Mouse (Mus musculus): ENCODE data around the gene Fbxw8. TPM values are rescaled to one million over a fixed set of nuclear protein-coding genes. Genes with fewer than 3 reads are reported as not detected.

Fbxw8 gene
- polyA plus RNA-seq, 1 experiment: 28.3 TPM

GRCm38 (mm10) chr5:118126671-118127070 lies 28.6 kb downstream of the Fbxw8 start:
- Histone ChIP-seq H3K27ac (ENCODE audit: insufficient read depth, low read depth, low read length) (no peak overlapping the region), H3K4me1 (ENCODE audit: control insufficient read depth, insufficient read depth, insufficient read length, low read length) (no peaks in the 10 kb centered on the region), H3K4me3 (ENCODE audit: low read depth, low read length) (no peak overlapping the region), H3K27me3 (ENCODE audit: control insufficient read depth, insufficient read depth, low read length) (no peaks in the 10 kb centered on the region), H3K36me3 (ENCODE audit: control insufficient read depth, insufficient read depth, low read length) (peaks cover 17% of the 10 kb centered on the region; the same call in 1 of the 2 replicates)
- no peak for TF ChIP-seq POLR2A (IDR thresholded peaks at IDR 0.05; ENCODE audit: low read depth, low read length)
- TF ChIP-seq CTCF (IDR thresholded peaks at IDR 0.05; ENCODE audit: extremely low read depth, insufficient read length, insufficient replicate concordance, low read depth, low read length): no peak
- 85% methylated on average over 4 of the region's 4 CpGs for WGBS

DNA sequence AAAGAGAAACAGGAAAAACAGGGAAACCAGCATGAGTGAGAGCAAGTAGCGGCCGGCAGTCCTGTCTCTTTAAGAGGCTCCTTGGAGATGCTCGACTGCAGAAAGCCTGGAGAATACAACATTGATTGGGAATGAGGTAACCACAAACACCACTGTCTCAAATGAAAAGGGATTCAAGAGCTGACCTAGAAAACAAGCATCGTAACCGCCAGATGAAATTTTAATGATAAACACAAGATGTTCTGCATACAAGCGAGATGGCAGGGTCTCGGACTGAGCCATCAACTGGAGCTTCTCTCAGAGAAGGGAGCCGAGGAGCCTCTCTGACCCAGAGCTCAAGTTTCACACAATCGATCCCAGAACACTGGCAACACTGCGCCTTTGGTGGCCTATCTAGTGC lies 32.2 kb downstream of the Fbxw8 start:
- 70% methylated on average over 10 of the region's 10 CpGs for WGBS
- H3K27ac ChIP-seq (ENCODE audit: insufficient read depth, low read depth, low read length): no peak overlapping the region
- no peaks in the 10 kb centered on the region for H3K4me1 ChIP-seq (ENCODE audit: control insufficient read depth, insufficient read depth, insufficient read length, low read length)
- H3K4me3 ChIP-seq (ENCODE audit: low read depth, low read length): no peak overlapping the region
- H3K27me3 ChIP-seq (ENCODE audit: control insufficient read depth, insufficient read depth, low read length): no peaks in the 10 kb centered on the region
- peaks cover 15% of the 10 kb centered on the region; the same call in 1 of the 2 replicates for H3K36me3 ChIP-seq (ENCODE audit: control insufficient read depth, insufficient read depth, low read length)
- TF ChIP-seq POLR2A (IDR thresholded peaks at IDR 0.05; ENCODE audit: low read depth, low read length) (no peak), CTCF (IDR thresholded peaks at IDR 0.05; ENCODE audit: extremely low read depth, insufficient read length, insufficient replicate concordance, low read depth, low read length) (no peak)

GRCm38 (mm10) chr5:118121928-118122327 lies 33.3 kb downstream of the Fbxw8 start:
- Histone ChIP-seq H3K36me3 (ENCODE audit: control insufficient read depth, insufficient read depth, low read length) (peaks cover 8% of the 10 kb centered on the region; the same call in 1 of the 2 replicates), H3K4me3 (ENCODE audit: low read depth, low read length) (no peak overlapping the region), H3K27ac (ENCODE audit: insufficient read depth, low read depth, low read length) (no peak overlapping the region), H3K4me1 (ENCODE audit: control insufficient read depth, insufficient read depth, insufficient read length, low read length) (no peaks in the 10 kb centered on the region), H3K27me3 (ENCODE audit: control insufficient read depth, insufficient read depth, low read length) (no peaks in the 10 kb centered on the region)
- no peak for TF ChIP-seq CTCF (IDR thresholded peaks at IDR 0.05; ENCODE audit: extremely low read depth, insufficient read length, insufficient replicate concordance, low read depth, low read length)
- no peak for TF ChIP-seq POLR2A (IDR thresholded peaks at IDR 0.05; ENCODE audit: low read depth, low read length)
- WGBS: 80% methylated on average over 4 of the region's 4 CpGs

DNA sequence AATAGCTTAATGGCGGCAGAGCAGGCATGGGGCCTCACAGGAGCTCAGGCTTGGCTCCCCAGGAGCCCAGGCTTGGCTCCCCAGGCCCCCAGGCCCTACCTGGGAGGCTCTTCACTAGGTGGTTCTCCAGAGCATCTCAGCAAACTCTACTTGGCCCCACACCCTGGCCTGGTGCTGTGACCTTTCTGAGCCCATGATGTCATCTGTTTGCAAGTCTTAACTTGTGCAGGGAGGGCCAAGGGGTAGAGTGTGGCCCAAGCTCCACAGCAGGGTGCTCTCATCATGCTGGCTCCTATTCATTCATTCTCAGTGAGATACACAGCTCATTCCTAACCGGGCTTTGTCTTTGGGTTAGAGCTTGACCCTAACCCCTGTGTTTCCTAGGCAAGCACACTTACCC lies 34.6 kb downstream of the Fbxw8 start:
- Histone ChIP-seq H3K27me3 (ENCODE audit: control insufficient read depth, insufficient read depth, low read length) (no peaks in the 10 kb centered on the region), H3K4me1 (ENCODE audit: control insufficient read depth, insufficient read depth, insufficient read length, low read length) (no peaks in the 10 kb centered on the region; the same call in 1 of the 2 replicates), H3K36me3 (ENCODE audit: control insufficient read depth, insufficient read depth, low read length) (peaks cover 8% of the 10 kb centered on the region; the same call in 1 of the 2 replicates), H3K27ac (ENCODE audit: insufficient read depth, low read depth, low read length) (no peak overlapping the region), H3K4me3 (ENCODE audit: low read depth, low read length) (no peak overlapping the region)
- no peak for TF ChIP-seq CTCF (IDR thresholded peaks at IDR 0.05; ENCODE audit: extremely low read depth, insufficient read length, insufficient replicate concordance, low read depth, low read length)
- no peak for TF ChIP-seq POLR2A (IDR thresholded peaks at IDR 0.05; ENCODE audit: low read depth, low read length)
- 58% methylated on average over 2 of the region's 2 CpGs for WGBS

GRCm38 (mm10) chr5:118118922-118119321 lies 36.3 kb downstream of the Fbxw8 start:
- Histone ChIP-seq H3K36me3 (ENCODE audit: control insufficient read depth, insufficient read depth, low read length) (peaks cover 4% of the 10 kb centered on the region; the same call in 1 of the 2 replicates), H3K27ac (ENCODE audit: insufficient read depth, low read depth, low read length) (no peak overlapping the region), H3K27me3 (ENCODE audit: control insufficient read depth, insufficient read depth, low read length) (no peaks in the 10 kb centered on the region), H3K4me1 (ENCODE audit: control insufficient read depth, insufficient read depth, insufficient read length, low read length) (no peaks in the 10 kb centered on the region; the same call in 1 of the 2 replicates), H3K4me3 (ENCODE audit: low read depth, low read length) (no peak overlapping the region)
- WGBS: 92% methylated on average over 5 of the region's 5 CpGs
- TF ChIP-seq CTCF (IDR thresholded peaks at IDR 0.05; ENCODE audit: extremely low read depth, insufficient read length, insufficient replicate concordance, low read depth, low read length) (no peak), POLR2A (IDR thresholded peaks at IDR 0.05; ENCODE audit: low read depth, low read length) (no peak)

GRCm38 (mm10) chr5:118118351-118118750 lies 36.9 kb downstream of the Fbxw8 start:
- Histone ChIP-seq H3K4me1 (ENCODE audit: control insufficient read depth, insufficient read depth, insufficient read length, low read length) (no peaks in the 10 kb centered on the region; the same call in 1 of the 2 replicates), H3K27ac (ENCODE audit: insufficient read depth, low read depth, low read length) (no peak overlapping the region), H3K4me3 (ENCODE audit: low read depth, low read length) (no peak overlapping the region), H3K36me3 (ENCODE audit: control insufficient read depth, insufficient read depth, low read length) (peaks cover 4% of the 10 kb centered on the region; the same call in 1 of the 2 replicates), H3K27me3 (ENCODE audit: control insufficient read depth, insufficient read depth, low read length) (no peaks in the 10 kb centered on the region)
- WGBS: 70% methylated on average over 3 of the region's 3 CpGs
- TF ChIP-seq CTCF (IDR thresholded peaks at IDR 0.05; ENCODE audit: extremely low read depth, insufficient read length, insufficient replicate concordance, low read depth, low read length) (no peak), POLR2A (IDR thresholded peaks at IDR 0.05; ENCODE audit: low read depth, low read length) (no peak)

- Histone ChIP-seq H3K4me3 (ENCODE audit: low read depth, low read length) (no peak overlapping the region), H3K36me3 (ENCODE audit: control insufficient read depth, insufficient read depth, low read length) (peaks cover 20% of the 10 kb centered on the region), H3K4me1 (ENCODE audit: control insufficient read depth, insufficient read depth, insufficient read length, low read length) (no peaks in the 10 kb centered on the region; the same call in 1 of the 2 replicates), H3K27me3 (ENCODE audit: control insufficient read depth, insufficient read depth, low read length) (no peaks in the 10 kb centered on the region), H3K27ac (ENCODE audit: insufficient read depth, low read depth, low read length) (no peak overlapping the region)
- TF ChIP-seq POLR2A (IDR thresholded peaks at IDR 0.05; ENCODE audit: low read depth, low read length) (no peak), CTCF (IDR thresholded peaks at IDR 0.05; ENCODE audit: extremely low read depth, insufficient read length, insufficient replicate concordance, low read depth, low read length) (no peak)
- 87% methylated on average over 13 of the region's 13 CpGs for WGBS
Observed at GRCm38 (mm10) chr5:118113617-118114016, 41.6 kb downstream of the Fbxw8 start.
